Mouse (Mus musculus): ENCODE data around the gene Bcl9l. TPM values are rescaled to one million over a fixed set of nuclear protein-coding genes. Genes with fewer than 3 reads are reported as not detected.

The Bcl9l gene
- total RNA-seq, 1 experiment from 2014 or later: 5.7 TPM

DNA sequence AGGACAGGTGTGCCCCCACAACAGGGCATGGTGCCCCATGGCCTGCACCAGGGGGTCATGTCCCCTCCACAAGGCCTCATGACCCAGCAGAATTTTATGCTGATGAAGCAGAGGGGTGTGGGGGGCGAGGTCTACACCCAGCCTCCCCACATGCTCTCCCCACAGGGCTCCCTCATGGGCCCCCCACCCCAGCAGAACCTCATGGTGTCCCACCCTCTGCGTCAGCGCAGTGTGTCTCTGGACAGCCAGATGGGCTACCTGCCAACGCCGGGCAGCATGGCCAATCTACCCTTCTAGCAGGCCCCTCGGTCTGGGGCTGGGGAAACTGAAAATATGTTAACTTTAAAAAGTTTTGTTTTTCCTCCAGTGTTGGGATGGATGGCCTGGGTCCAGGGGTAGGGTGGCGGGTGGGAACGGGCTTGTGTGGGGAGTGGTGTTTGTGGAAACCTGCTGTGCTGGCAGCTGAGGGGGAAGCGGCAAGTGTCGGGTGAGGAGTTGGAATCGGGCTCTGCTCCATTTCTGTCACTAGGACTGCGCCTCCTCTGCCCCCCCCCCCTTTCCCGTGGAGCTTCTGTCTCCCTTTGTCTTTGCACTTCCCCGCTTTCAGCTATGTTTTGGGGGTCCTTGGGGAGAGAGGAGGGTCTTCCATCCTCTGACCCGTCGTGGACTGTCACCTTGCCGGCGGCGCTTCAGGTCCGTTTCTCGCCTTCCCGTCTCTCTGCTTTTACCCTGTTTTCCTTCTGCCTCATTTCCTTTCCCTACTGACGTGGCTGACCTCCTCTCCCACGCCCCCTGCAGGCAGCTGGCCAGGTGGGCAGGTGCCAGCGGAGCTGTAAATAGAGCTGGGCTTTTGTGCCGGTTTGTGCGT is 27.1 kb downstream of the Bcl9l start:
- peak; percentile 65 for ATAC-seq (replicated peaks; ENCODE audit: low read depth, poor library complexity, severe bottlenecking)

DNA sequence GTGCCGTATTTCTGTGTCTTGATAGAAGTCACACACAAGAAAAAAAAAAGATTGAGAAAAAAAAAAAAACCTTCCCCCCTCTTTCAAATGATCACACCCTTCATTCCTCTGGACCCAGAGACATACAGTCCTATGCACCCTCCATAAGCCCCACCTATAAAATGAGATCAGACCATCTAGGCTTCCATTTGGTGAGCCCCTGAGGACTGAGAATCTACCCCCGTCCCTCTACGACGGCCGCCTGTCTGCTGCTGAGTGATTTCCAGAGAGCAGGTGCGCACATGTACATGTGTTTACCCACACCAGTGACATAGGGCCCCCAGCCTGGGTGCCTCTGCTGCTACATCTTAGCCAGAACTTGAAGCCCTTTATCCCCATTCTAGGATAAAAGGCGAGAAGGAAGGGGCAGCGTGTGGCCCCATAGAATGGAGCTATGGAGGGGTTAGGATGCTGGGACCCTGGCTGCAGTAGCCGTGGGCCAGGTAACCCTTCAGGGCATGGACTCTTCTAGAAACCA is 27.8 kb downstream of the Bcl9l start:
- ATAC-seq (replicated peaks; ENCODE audit: low read depth, poor library complexity, severe bottlenecking): peak; percentile 2; the same call in 1 of the 2 replicates

DNA sequence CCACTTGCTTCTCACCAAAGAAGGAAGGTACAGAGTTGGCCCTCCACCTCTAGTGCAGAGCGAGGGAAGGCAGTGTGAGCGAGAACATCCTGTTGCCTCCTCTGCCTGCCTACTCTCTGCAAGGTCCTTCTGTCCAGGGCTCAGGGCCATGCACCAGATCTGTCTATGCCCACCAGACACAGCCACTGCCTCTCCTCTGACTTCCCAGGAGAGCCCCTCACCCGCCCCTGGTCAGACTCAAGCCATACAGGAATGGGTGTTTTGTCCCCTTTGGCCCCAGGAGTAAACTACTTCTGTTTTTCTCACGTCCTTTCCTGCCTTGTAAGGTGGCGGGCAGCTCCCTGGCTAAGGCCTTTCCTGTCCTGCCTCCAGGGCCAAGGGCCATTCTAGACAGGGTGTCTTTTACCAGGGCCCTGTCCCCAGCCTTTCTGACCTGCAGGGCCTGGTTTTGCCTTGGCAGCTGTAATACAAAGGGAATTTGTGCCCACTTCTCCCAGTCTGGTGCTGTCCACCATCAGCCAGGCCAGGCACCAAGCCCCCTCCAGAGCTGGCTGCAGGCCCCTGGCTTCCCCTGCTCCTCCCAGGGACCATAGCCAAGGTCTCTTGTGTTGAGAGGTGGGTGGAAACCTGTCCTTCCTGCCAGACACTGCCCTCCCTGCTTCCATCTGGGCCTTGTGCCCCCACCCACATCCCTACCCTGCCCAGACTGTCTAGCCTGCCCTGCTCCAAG is 28.4 kb downstream of the Bcl9l start:
- ATAC-seq (replicated peaks; ENCODE audit: low read depth, poor library complexity, severe bottlenecking): no peak

DNA sequence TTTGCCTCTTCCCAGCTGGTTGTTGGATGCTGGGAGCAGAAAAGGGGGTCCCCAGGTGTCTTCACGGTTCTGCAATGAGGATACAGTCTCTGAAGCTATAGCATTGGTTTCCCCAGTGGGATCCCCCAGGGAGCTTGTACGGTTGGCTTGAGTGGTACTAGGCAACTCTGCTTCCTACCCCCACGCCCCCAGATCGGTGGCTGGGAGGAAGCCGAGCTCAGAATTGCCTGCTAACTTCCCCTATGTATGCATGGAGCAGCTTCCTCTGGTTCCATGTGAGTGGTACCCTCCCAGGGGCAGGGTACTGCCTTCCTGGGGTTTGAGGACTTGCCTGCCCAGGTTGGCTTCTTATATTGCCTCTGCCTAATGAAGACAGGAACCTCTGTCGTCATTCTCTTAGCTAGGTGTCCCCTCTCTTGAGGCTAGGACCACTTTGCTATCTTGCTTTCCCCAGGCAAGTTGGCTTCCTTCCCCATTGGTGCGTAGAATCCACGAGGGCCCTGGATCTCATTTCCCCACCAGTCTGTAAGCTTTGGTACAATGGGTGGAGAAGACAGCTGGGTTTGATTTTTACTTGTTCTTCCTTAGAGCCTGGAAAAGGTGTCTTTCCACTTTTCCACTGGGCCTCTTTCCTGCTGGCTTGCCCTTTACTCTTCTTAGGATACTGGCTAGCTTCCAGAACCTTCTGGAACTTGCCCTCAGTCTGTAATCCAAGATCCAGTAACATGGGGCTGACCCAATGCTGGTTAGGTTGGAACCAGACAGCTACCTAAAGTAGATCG is 29.5 kb downstream of the Bcl9l start:
- ATAC-seq (replicated peaks; ENCODE audit: low read depth, poor library complexity, severe bottlenecking): peak; percentile 20; the same call in 1 of the 2 replicates

DNA sequence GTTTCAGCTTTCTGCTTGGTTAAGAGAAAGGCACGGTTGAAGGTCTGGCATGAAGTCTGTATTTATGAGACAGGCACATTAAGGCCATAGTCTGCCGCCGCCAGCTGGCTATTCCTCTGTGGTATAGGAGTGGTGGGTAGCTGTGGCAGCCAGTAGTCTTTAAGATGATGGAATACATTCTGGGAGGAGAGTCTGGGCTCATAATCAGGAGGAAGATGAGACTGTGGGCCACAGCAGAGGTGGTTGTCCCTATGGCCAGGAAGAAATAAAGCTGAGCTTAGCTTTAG is 30.0 kb downstream of the Bcl9l start:
- ATAC-seq (replicated peaks; ENCODE audit: low read depth, poor library complexity, severe bottlenecking): no peak

DNA sequence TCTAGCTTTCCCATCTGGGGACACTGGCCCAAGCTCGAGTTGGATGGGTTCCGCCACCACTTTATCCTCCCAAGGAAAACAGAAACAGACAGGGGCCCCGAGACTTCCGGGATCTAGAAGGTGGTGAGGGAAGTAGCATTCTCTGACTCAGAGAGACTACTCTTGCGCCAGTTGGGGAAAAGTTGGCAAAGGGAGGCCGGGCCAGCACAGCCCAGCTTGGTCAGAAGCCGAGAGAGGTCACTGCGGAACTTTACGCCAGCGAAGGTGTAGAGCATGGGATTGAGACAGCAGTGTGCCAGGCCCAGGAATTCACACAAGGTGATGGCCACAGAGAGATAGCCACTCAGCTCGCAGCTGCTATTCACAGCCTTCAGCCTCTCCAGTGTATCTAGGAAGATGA is 30.5 kb downstream of the Bcl9l start:
- ATAC-seq (replicated peaks; ENCODE audit: low read depth, poor library complexity, severe bottlenecking): no peak

DNA sequence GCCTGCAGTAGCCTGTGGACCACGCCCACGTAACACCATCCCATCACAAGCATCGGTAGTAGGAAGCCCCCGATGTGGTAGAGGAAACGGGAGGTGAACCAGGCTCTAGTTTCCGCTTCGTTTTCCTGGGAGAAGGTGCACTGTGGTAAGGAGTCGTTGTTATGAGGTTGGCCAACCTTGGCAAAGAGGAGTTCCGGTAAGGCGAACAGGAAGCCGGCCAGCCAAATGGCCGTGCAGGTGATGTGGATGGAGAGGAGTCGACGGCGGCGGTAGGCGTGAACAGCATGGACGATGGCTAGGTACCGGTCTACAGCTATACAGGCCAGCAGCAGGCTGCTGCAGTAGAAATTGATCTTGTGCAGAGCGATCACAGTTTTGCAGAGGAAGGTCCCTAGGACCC is 31.0 kb downstream of the Bcl9l start:
- ATAC-seq (replicated peaks; ENCODE audit: low read depth, poor library complexity, severe bottlenecking): no peak

DNA sequence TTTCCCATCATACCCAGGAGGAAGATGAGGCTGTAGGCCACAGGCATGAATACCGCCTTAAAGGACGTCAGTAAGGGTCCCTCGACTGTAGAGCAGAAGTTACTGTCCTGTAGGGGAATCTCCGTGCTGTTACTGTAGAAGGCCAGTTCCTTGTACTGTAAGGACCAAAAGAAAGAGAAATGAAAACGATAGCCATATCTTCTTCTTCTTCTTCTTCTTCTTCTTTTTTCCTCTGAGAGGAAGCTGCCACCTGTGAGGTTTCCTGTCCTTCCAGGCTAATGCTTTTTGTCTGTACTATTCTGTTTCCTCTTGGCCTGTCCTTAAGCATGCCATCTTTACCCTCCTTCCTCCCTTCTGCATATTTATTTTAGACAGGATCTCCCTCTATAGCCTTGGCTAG is 31.5 kb downstream of the Bcl9l start:
- no peak for ATAC-seq (replicated peaks; ENCODE audit: low read depth, poor library complexity, severe bottlenecking)

DNA sequence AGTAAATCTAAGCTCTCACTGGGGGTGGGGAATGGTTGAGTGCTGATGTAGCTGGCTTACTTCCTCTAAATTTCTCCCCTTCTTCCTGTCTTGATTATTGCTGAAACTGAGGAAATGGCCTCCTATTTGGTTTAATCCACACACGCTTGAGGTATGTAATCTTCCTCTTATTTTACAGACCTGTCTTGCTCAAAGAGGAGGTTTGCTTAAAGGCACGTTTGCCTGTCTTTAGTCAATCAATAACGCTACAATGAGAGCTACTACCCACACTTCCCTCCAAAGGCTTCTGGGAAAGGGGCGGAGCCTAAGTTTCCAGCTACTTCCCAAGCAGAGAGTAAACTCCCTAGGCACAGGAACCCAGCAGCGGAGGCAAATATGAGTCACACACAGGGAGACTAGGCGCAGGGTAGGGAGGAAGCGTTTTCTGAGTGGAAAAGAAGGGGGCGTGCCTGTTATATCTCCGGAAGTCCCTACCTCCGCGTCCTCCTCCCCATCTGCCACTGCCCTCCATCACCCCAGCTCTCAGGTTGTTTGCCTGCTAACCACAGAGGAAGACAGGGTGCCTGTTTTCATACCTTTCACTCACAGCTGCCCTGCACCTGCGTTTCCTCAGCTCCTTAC is 32.6 kb downstream of the Bcl9l start:
- ATAC-seq (replicated peaks; ENCODE audit: low read depth, poor library complexity, severe bottlenecking): peak; percentile 46

DNA sequence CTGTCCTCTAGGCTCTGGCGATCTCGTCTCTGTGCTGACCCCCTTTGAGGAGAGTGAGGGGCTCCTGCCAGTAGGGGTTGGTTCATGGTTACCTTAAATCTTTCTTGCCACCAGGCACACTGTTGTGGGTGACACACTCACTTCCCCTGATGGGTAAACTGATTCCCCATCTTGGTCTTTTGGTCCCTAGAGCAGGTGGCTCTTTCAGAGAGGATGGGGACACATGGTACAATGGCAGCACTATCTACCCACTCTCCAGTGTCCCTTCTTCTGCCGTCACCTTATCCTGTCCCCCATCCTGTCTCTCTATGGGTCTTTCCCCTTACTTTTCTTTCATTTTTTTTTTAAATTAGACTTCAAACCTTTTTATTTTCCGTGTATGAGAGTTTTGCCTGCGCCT is 33.3 kb downstream of the Bcl9l start:
- no peak for ATAC-seq (replicated peaks; ENCODE audit: low read depth, poor library complexity, severe bottlenecking)

DNA sequence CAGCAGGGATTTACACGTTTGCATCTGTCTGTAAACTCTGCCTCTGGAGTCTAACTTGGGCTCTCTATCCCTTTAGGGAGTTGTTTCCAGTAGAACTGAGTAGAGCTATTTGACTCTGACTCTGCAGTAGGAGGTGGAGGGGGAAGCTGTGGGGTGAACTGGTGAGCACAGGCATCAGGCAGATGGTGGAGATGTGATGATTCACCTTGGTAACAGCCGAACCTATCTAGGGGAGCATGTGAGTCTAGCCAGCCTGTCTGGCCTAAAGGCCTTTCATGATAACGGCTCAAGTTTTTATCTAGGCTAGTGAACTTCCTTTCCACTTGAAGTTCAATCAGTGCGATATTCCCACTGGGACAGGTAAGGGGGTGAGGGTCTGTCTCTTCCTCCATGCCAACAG is 34.7 kb downstream of the Bcl9l start:
- ATAC-seq (replicated peaks; ENCODE audit: low read depth, poor library complexity, severe bottlenecking): peak; percentile 40; the same call in 1 of the 2 replicates

DNA sequence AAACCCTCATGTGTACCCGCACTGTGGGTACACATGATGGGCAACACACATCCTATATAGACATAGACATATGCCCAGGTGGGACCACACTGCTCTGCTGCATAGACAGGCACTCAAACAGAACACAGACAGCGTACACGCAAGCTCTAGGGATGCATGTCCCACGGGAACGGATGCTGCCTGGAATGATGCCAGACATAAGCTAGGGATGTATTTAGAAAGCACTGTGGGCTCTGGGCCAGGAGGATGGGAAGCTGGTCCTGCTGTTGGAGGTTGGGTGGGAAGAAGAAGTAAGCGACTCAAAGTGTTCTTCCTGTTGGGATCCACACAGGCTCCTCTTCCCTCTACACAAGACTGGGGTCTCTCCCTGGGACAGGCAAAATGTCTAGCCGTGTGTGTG is 35.4 kb downstream of the Bcl9l start:
- no peak for ATAC-seq (replicated peaks; ENCODE audit: low read depth, poor library complexity, severe bottlenecking)

DNA sequence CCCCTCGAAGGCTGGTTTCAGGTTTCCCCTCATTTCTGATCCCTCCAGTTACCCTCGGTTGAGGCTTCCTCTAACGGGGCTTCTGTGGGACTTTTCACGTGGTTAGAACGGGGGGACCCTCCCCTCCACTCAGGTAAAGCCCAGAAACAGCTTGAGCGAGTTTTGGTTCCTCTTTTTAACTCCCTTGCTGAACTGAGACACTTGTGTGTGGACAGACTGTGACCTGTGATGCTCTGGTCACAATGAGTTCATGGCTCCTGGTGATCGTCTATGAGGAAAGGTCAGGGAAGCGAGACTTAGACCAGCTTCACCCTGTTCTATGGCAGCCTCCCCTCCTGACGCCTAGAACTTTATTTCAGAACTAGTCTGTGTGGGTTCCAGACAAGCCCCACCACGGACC is 39.3 kb downstream of the Bcl9l start:
- peak; percentile 71 for ATAC-seq (replicated peaks; ENCODE audit: low read depth, poor library complexity, severe bottlenecking)

DNA sequence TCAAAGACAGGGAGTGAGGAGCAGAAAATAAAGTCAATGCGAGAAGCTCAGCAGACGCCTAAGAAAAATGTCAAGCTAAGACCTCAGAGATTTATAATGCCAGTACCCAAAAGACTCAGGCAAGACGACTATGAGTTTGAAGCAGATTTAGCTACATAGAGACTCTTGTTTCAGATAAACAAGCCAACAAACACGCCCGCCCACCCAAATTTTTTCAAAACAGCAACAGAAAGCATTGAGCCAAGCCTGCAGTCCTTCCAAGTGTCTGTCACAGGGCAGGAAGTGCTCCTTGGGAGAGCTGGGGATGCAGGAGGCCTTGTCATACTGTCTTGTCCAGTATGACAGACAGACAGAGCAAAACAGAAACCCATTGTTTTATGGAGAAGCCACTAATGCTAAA is 41.1 kb downstream of the Bcl9l start:
- no peak for ATAC-seq (replicated peaks; ENCODE audit: low read depth, poor library complexity, severe bottlenecking)

DNA sequence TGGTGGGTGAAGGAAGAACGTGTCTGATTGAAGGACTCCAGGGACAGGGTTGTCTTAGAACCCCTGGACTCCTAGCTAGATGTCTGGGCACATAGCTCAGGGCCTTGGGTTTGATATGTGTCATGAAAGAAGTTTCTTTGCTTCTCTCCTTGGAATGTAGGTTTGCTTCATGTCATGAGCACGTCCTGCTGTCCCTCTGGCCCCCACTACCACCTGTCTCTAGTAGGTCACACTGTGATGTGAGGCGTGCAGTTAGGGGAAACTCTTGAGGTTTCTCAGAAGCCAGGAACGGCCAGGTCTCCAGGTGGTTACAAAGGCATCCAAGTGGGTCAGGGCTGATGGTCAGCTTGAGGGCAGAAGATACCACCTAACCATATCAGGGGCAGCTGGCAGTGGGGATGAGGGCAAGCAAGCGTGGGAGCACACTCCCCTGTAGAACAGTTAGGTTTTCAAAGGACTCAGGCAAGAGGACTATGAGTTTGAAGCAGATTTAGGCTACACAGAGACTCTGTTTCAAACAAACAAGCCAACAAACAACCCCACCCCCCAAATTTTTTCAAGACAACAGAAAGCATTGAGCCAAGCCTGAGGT is 41.7 kb downstream of the Bcl9l start:
- no peak for ATAC-seq (replicated peaks; ENCODE audit: low read depth, poor library complexity, severe bottlenecking)

DNA sequence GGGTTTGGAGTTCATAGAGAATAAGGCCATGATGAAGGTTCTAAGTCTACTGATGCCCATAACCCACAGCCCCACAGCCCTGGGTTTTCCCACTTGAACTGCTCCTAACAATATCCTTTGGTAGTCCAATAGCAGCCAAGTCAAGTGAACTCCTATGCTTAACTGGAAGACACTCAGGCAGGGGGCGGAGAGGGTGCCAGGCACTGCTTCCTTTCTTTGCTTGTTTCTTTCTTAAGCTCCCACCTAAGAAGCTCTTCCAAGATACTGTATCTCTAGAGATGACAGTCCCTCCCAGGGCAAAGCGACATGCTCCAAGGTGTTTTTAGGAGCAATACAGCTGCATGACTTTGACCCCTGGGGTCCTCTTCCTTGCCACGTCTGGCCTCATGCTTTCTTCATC is 42.4 kb downstream of the Bcl9l start:
- no peak for ATAC-seq (replicated peaks; ENCODE audit: low read depth, poor library complexity, severe bottlenecking)

DNA sequence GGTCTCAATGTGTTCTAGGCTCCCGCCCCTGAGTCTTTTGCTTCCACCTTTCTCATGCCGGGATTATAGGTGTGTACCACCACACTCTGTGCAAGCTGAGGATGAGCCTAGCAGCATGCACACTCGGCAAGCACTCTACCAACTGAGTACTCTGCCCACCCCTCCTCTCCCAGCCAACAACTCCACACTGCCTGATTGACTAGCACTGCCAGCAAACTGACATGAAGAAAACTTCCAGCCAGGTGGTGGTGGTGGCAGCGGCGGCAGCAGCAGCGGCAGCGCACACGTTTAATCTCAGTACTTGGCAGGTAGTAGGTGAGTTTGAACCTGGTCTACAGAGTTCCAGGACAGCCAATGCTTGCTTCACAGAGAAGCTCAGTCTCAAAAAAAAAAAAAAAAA is 43.0 kb downstream of the Bcl9l start:
- ATAC-seq (replicated peaks; ENCODE audit: low read depth, poor library complexity, severe bottlenecking): no peak

DNA sequence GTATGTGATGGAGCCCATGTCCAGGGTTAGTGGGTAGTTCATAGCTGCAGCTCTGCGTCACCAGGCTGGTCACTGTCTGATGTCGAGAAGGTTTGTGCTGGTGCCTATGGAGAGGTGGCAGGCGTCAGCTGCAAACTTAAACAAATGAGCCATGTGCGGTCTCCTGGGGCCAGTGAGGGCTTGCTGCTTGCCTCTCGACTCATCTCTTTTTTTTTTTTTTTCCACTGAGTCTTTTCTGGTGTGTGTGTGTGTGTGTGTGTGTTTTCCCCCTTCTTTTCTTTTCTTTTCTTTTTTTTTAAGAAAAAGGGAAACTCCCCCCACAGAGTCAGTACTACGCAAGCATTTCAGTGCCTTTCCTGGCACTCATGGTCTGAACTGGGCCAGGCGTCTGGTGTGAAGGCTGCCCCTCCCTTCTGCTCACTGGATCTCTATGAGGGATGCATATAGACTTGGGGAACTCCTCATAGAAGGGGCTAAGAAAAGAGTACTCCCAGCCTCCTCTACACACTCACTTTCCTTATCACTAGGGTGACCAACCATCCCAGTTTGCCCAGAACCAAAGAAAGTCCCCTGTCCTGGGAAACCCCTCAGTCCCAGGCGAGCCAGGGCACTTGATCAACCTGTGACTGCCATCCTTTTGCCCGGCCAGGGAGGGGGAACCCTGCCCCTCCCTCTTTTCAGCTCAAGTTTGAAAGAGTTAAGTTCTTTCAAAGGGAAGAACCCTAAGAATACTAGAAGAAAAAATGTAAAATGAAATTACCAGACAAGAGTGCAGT is 43.9 kb downstream of the Bcl9l start:
- no peak for ATAC-seq (replicated peaks; ENCODE audit: low read depth, poor library complexity, severe bottlenecking)

DNA sequence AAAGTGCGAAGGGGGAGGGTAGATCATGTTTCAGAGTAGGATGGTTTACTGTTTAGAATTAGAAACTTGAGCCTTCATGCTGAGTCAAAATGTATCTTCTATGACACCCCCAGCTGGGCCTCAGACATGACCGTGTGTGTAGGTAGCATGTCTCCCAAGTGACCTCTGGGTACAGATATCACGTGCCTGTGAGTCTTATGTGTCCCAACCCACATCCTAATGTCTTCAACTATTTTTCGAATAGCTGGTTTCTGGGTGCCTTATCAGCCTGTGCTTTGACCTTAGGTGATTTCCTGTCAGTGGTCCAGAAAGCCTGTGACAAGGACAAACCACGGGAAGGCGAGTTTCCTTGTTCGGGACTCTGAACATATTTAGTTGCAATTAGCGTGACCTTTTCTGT is 45.7 kb downstream of the Bcl9l start:
- ATAC-seq (replicated peaks; ENCODE audit: low read depth, poor library complexity, severe bottlenecking): peak; percentile 43
